Mouse (Mus musculus) myocyte (in vitro differentiated cells): Measurements from ENCODE around the gene Kif1a.

Source experiments
- CEBPB ChIP-seq: IDR thresholded peaks from 2 replicates; pipeline ENCODE4 v1.6.1; 2011; ENCODE audit warnings: mild to moderate bottlenecking, moderate library complexity; ENCODE audit not compliant: poor library complexity, insufficient read depth, severe bottlenecking
- E2F4 ChIP-seq: IDR thresholded peaks from one replicate; pipeline ENCODE4 v1.6.1; 2011; ENCODE audit warnings: mild to moderate bottlenecking, control low read depth, moderate library complexity; ENCODE audit not compliant: insufficient read depth
- MYOD1 ChIP-seq, 3 experiments: IDR thresholded peaks; one replicate each; pipeline ENCODE4 v1.6.1; 2011; ENCODE audit warnings: control low read depth in 2 of 3, low read depth in 2 of 3, mild to moderate bottlenecking in 2 of 3, moderate library complexity in 1 of 3; ENCODE audit not compliant: insufficient read length in 2 of 3, control insufficient read depth in 1 of 3
- POLR2A ChIP-seq: IDR thresholded peaks from one replicate; pipeline ENCODE4 v1.6.1; 2011; ENCODE audit warnings: low read depth, mild to moderate bottlenecking, control low read depth, moderate library complexity; ENCODE audit not compliant: insufficient read length
- REST ChIP-seq: IDR thresholded peaks from one replicate; pipeline ENCODE4 v1.6.1; 2011; ENCODE audit warnings: mild to moderate bottlenecking, control low read depth, moderate library complexity; ENCODE audit not compliant: insufficient read depth, insufficient read length
- SRF ChIP-seq: IDR thresholded peaks from one replicate; pipeline ENCODE4 v1.6.1; 2011; ENCODE audit warnings: low read depth; ENCODE audit not compliant: control insufficient read depth, insufficient read length
- TCF3 ChIP-seq: IDR thresholded peaks from one replicate; pipeline ENCODE4 v1.6.1; 2011; ENCODE audit warnings: low read depth, control low read depth; ENCODE audit not compliant: insufficient read length
- USF1 ChIP-seq: IDR thresholded peaks from one replicate; pipeline ENCODE4 v1.6.1; 2011; ENCODE audit warnings: low read depth, mild to moderate bottlenecking, control low read depth, moderate library complexity

DNA sequence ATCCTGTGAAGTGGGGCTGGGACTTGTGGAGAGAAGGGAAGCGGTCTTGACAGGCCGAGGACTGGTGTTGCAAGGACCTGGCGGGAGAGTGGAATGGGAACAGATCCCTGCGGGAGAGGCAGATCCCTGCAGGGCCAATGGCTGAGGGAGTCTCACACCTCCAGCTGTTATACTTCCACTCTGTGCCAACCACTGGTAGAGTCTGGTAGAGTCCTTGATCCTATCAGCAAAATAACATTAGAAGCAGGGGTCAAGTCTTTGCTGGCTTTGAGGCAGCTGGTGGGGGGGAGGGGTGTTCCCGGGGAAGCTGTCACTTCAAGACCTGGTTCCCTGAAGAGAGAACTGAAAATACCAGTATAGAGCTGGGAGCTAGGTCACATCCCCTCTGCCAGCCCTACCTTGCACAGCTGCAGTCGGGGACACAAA, 125.6 kb downstream of the Kif1a start:
- TF ChIP-seq POLR2A (no peak), MYOD1 (IDR thresholded peaks at IDR 0.05; ENCODE audit: control insufficient read depth in 1 of 3, insufficient read length in 2 of 3, low read depth in 2 of 3) (no peak), E2F4 (no peak), SRF (no peak), TCF3 (no peak), CEBPB (no peak), REST (no peak), USF1 (no peak)
